Mouse (Mus musculus) ovary, adult 18-20 months (tissue): ENCODE data around the gene Ece1.

Experiments used
- DNase-seq: peaks from one replicate; pipeline ENCODE4 v3.0.0; 2022; ENCODE audit warnings: low spot score, mixed read lengths

Gene Ece1

DNA sequence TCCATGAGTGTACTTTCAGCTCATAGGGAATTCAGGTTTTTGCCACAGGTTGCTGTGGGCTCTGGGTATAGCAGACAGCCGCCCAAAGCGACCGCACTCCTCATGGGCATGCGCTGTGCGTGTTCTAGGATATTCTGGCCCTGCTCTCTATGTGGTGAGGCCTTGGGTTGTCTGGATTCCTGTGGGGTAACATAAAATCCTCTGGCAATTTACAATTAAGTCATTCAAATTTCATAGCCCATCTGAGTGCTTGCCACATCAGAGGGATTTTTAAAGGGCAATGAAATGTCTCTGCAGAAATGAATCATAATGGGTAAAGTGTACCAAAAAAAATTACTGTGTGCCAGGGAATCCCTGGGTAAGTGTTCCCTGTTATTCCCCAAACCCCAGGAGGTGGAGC lies 127.4 kb downstream of the Ece1 start:
- DNase-seq: no peak

DNA sequence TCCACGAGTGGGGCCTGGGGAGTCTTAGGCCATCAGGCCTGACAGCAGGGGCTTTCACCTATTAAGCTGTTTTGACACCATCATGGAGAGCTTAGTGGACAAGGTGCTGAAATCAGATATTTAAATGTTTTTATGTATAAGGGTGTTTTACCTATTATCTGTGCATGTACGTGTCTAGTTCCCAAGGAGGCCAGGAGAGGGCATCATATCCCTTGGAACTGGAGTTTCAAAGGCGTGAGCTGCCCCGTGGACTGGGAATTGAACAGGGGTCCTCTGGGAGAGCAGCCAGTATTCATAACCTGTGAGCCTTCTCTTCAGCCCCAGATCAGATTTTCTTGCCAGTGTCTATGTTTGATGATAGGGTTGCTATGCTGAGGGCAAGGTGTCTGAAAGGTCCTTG lies 128.4 kb downstream of the Ece1 start:
- no peak for DNase-seq

DNA sequence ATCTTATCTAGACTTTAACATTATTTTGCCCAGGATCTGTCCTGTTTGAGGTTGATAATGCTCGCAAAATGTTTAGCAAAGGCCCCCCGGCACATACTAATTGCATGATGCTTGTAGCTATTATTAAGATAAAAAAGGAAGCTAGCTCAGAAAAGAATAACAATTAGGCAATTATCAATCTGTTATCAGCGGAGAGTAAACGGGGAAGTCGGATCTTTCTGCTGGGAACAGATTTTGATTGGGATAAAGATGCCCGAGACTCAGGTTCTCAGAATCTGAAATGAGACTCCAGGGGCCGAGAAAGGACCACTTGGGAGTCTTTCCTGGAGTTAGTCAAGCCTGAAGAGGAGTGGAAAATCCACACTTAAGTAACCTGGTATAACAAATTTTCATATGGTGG lies 129.2 kb downstream of the Ece1 start:
- DNase-seq: no peak

DNA sequence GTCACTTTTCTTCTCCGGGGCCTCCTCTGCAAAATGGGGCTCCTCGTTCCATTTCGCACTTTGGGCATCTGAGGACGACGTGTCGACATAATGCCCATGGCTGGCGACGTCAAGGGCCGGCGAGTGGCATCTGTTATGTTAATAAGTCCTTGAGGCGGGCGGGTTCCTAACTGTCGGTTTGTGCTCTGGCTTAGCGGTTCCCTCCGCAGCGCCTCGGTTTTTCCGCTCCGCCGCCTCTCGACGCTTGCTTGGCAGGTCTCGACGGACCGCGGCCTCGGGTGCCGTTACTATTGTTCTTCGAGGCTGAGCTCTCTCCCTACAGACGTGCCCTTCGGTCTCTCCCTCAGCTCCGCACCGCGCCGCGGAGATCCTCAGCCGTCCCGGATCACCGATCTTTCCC lies 130.9 kb downstream of the Ece1 start, which contains the start of gene Eif4g3:
Gene Eif4g3, plus strand, starts transcription at position 133 of the 400 bp plus-strand sequence.
- no peak for DNase-seq

DNA sequence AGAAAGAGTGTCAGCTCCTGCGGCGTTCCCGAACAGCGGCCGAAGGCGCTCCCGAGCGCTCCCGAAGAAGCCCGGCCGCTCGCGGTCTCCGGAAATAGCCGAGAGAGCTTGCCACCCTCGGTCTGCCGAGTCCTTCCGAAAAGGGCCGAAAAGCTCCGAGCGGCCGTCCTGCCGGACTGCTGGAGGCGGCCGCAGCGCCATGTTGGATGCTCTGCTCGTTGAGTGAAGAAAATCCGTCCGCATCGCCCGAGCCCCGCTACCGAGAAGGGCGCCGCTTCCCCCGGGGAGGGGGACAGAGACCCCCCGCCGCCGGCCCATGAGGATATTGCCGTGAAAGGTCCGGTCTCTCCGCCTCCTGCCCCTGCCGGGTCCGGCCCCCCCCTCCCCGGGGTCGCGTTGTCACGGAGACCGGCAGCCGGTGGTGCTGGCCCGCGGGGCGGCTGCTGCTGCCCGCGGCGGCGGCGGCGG lies 131.3 kb downstream of the Ece1 start:
- DNase-seq: peak; percentile 97

DNA sequence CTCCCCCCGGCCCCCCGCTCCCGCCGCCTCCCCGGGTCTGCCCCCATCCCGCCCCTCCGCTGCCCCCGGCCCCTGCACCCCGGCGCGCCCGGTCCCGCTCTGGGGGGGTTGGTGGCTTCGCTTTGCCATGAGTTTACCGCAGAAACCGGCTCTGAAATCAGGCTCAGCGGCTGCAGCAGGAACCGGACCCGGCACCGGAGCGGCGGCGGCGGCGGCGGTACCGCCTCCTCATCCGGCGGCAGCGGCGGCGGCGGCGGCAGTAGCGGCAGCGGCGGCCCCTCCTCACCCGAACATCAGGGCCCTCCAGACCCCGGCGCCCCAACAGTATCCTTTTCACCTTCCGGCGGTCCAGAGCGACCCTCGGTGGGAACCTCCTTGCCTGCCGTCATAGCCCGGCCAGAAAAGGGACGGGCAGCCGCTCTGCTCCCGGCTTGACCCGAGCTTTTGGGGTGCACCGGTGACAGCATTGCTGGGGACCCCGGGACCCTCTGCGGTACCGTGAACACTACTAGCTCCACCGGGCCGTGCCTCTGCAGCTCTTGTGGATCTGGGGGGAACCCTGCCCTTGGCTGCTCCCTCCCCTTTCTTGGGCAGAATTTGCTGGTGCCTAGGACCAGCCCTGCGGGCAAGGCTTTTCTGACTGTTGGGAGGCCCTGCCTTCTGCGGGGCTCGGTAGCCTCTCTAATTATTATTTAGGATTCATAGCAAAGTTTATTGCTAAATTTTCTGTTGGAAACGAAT lies 132.0 kb downstream of the Ece1 start:
- peak; percentile 14 for DNase-seq

DNA sequence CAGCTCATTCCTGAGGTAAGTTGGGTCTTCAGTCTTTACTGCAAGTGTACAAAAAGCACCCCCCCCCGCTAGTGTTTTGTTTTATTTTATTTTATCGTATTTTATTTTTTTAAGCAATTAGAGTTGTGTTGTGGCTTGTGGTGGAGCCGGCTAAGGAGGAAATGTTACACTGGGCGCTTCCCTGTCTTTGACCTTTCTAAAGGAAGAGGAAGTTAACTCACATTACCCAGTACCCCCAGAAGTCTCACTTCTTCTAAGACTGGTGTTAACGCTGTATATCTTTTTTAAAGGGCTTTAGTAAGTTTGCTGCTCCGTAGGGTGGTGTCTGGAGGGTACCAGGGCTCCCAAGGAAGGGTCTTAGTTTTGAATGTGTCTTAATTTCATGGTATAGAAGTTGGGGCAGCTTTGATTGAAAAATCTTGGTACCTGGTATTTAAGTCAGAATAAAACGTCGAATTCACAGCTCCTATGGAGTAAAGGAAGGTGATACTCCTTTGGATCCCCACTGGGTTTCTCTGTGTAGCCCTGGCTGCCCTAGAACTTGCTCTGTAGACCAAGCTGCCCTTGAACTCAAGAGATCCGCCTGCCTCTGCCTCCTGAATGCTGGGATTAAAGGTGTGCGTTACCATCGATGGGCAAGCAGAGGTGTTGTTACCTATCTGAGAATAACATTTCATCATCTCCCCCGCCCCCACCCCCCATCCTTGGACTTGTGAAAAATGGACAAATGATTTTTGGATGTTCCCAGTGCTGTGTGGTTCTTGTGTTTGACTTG lies 132.7 kb downstream of the Ece1 start:
- no peak for DNase-seq

DNA sequence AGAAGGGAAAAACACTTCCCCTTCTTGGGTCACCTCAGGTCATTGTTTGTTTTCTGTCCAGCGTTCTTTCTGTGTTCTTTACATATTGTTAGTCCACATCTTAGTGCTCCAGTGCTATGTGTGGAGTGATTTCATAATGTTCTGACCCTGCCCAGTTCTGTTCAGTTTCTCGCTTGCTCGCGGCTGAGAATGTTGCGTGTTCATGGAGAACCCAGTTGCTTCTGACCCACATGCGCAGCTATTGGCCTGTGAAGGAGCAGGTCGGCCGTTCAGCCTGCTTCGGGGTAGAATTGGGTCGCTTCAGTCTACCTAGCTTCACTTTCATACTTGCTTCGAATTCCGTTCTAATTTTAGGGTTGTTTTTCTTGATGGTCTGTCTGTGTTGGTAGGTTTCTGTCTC lies 133.4 kb downstream of the Ece1 start:
- DNase-seq: no peak

DNA sequence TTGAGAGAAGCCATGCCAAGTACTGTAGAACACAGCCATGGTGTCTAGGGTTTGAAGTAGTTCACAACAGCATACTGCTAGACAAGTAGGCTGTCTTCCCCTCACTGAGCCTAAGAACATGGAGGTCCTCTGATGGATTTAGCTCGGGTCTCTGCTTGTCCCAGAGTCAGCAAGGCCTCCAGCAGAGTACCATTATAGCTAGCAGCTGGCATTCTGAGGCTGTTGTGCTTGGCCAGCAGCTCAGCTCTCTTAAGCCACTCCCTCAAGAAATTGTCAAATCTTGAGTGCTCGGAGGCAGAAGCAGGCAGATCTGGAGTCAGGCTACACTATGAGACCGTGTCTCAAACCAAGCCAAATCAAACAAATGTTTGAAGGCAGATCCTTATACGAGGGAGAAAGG lies 136.2 kb downstream of the Ece1 start:
- no peak for DNase-seq

DNA sequence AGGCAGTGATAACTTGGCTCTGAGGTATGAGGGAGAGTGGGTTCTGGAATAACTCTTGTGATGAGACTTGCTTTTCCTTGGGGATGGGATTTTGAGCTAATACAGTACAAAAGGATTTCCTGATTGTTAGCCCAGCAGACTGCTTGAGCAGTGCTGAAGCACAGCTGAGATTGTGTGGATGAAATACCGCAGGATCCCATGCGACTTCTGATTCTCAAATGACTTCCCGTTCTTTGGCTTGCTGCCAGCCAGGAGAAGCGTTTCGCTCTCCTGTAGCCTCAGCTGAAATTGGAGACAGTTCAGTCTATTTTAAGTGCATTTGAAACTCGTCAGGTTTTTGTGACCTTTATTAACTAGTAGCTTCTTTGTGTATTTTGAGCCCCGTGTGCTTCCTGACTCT lies 138.6 kb downstream of the Ece1 start:
- DNase-seq: no peak

DNA sequence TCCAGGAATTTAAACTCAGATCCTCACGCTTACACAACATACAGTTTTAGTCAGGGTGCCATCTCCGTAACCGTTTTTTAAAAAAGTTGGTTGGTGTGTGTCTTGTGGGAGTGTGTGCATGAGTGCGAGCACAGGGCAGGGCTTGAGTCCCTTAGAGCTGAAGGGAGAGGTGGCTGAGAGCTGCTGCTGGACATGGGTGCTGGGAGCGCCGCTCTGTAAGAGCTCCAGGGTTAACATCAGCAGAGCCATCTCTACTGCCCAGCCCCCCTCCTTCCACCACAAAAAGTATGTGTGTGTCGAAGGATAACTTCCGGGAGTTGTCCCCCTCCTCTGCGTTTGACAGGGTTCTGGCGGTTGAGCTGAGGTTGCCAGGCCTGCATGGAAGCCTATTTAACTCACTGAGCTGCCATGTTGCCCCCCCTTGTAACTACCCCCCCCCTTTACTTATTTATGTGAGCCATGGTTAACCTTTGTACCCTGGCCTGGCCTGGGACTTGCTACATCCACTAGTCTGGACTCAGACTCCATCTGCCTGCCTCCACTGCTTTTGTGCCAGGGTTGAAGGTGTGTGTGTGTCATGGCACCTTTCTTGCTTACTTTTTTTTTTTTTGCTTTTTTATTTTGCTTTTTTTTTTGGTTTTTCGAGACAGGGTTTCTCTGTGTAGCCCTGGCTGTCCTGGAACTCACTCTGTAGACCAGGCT lies 142.0 kb downstream of the Ece1 start:
- DNase-seq: no peak

DNA sequence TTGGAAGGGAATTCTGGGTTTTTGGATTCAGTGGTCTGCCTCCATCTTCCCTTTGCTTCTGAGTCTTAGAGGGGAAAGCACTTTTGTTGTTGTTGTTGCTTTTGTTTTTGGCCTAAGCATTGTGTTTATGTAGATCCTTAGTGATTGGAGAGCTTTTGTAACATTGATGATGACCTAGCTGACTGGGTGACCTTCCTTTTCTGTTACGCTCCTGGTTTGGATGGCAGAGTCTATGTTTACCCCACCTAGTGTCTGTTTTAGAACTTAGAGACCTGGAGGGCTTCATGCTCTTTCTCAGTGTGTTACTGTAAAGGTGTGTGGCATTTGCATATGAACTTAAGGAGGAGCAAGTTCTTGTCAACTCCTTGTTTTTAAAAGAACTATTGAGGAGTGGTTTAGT lies 143.7 kb downstream of the Ece1 start:
- no peak for DNase-seq

DNA sequence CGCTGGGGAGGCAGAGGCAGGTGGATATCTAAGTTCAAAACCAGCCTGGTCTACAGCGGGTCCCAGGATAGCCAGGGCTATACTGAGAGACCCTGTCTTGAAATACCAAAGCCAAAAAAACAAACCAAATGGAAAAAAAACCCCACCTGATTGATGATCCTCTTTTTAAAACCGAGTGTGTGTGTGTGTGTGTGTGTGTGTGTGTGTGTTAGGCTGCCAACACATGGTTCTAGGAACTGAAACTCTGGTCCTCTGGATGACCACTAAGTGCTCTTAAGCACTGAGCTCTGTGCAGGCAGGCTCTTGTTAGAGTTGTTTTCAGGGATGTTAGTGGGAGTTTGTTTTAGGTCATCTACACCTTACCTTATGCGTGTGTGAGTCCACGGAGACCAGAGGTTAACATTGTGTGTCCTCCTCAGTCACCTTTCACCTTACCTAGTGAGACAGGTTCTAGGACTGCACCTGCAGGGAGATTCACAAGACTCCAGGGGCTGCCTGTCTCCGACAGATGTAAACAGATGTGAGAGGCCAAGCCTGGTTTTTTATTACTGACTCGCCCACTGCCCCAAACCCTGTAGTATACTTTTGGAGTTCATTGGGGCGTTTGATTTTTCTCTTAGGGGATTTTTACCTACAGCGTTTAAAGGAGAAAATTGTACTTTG lies 145.0 kb downstream of the Ece1 start:
- DNase-seq: no peak

DNA sequence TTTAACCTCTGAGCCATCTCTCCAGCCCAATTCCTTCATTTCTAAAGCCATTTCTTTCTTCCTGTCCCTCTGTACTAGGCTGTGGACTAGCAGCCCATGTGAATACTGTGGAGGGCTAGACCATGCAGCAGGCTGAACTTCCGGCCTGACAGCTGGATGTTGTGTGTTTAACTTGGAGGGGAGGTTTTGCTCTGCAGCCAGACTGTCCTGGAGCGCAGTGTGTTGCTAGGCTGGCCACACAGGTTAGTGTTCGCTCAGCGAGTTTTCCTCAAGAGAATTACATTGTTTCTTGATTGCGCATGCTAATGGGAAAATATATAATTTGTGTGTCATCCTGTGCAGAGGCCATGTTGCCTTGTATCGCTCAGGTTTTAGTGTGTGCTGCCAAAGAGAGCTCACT lies 146.6 kb downstream of the Ece1 start:
- no peak for DNase-seq

DNA sequence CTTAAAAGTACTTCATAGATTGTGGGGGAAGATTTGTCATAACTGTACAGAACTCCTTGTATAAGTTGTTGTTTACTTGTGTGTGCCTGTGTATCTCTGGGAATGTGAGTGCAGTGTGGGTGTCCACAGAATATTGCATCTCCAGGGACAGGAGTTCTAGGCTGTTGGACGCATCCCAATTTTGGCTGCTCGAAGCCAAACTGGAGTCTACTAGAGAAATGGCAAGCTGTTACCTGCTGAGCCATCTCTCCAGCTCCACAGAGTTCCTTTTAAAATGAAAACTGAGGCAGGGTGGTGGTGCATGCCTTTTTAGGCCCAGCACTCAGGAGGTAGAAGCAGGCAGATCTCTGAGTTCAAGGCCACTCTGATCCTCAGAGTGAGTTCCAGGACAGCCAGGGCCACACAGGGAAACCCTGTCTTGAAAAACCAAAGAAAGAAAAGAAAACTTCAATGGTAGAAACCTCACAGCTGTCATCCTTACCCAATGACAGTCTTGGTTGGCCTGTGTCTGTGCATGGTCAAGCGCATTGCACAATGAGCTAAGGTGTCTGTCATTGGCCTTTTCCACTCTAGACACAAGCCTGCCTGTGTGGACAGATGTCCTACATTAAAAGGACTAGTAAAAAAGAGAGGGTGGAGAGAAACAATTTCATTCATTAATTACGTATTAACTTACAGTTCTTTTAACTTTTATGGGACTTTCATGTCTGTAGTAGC lies 147.9 kb downstream of the Ece1 start:
- no peak for DNase-seq

DNA sequence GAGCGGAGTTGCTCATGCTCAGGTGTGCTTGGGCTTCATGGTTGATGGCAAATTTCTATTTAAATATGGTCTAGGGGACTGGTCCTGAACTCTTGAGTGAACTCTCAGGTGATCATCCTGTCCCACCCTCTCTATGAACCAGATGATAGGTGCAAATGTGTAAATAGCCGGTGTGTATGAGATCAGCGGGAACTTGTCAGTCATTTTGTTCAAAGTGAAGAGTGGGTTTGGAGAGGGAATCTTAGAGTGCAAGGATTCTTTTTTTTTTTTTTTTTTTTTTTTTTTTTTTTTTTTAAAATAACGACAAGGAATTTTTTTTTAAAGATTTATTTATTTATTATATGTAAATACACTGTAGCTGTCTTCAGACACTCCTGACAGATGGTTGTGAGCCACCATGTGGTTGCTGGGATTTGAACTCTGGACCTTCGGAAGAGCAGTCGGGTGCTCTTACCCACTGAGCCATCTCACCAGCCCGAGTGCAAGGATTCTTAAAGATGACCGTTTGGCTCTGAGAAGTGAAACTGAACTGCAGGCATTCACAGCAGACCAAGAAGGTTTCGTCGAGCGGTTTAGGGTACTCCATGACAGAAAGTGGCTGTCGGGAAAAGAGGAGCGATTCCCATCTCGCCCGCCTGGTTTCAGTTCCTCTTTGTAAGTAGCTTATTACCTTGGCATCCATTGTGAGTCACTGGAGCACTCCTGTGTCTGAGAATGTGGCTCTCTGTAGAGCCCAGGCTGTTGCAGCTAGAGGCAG lies 151.9 kb downstream of the Ece1 start:
- DNase-seq: no peak
